In the genomic region with DNA sequence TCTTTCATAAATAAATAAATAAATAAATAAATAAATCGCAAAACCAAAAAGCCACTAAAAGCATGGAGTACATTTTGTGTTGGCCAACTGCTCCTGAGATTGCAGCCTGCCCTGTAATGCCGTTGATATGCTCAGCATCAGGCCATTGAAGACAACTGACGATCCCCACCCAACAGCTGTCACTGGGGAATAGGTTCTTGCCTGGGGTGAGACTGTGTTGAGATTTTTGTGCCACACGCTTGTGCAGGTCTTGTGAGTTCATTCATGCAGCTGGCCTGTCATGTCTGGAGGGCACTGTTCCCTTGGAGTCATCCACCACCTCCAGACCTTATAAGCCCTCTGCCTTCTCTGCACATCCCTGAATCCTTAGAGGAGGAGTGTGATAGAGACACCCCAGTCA, we compare ENCODE assay signal across 43 mouse cellular contexts. TPM values are rescaled to one million over a fixed set of nuclear protein-coding genes. Genes with fewer than 3 reads are reported as not detected.
"Had no signal": no experiment of that assay in that cellular context is flagged by ENCODE, and none has a peak within 500 bp of the region (broad histone marks: within the 10 kb centered on the region; RNA-seq: fewer than 3 reads in every experiment).

No protein-coding gene starts in this region.

- H3K4me2 ChIP-seq: heart, embryonic 11.5 days; heart, embryonic 12.5 days; heart, embryonic 13.5 days; heart, embryonic 15.5 days; hindbrain, embryonic 12.5 days; hindbrain, embryonic 13.5 days; hindbrain, embryonic 14.5 days; hindbrain, embryonic 15.5 days; intestine, embryonic 15.5 days; kidney, embryonic 15.5 days had no signal

- H3K4me1 ChIP-seq: heart, embryonic 12.5 days; heart, embryonic 15.5 days; hindbrain, embryonic 10.5 days; hindbrain, embryonic 12.5 days; hindbrain, embryonic 13.5 days; hindbrain, embryonic 15.5 days; intestine, embryonic 15.5 days; kidney, embryonic 15.5 days had no signal

- H3K9ac ChIP-seq: heart, embryonic 12.5 days; heart, embryonic 13.5 days; heart, embryonic 15.5 days; hindbrain, embryonic 12.5 days; hindbrain, embryonic 13.5 days; hindbrain, embryonic 14.5 days; hindbrain, embryonic 15.5 days; intestine, embryonic 15.5 days; kidney, embryonic 15.5 days had no signal

- H3K4me3 ChIP-seq: heart, embryonic 10.5 days; heart, embryonic 12.5 days; heart, embryonic 13.5 days; heart, embryonic 15.5 days; hindbrain, embryonic 10.5 days; hindbrain, embryonic 12.5 days; hindbrain, embryonic 13.5 days; hindbrain, embryonic 15.5 days; intestine, embryonic 15.5 days; kidney, embryonic 15.5 days; layer of hippocampus, adult 2 months had no signal

- H3K9me3 ChIP-seq: heart, embryonic 10.5 days; heart, embryonic 12.5 days; heart, embryonic 13.5 days; heart, embryonic 15.5 days; hindbrain, embryonic 10.5 days; hindbrain, embryonic 12.5 days; hindbrain, embryonic 13.5 days; hindbrain, embryonic 15.5 days; intestine, embryonic 15.5 days; kidney, embryonic 15.5 days had no signal

- H3K27ac ChIP-seq: heart, embryonic 10.5 days; heart, embryonic 13.5 days; heart, embryonic 15.5 days; hindbrain, embryonic 10.5 days; hindbrain, embryonic 12.5 days; hindbrain, embryonic 13.5 days; hindbrain, embryonic 14.5 days; hindbrain, embryonic 15.5 days; hindbrain, postnatal 0 days; intestine, embryonic 15.5 days; kidney, embryonic 15.5 days; kidney, postnatal 0 days; layer of hippocampus, adult 2 months had no signal

- DNase-seq: heart, postnatal 10 days; heart, postnatal 14 days; heart, postnatal 36 days; heart, postnatal 4 days; kidney, adult 11 months; kidney, adult 18-20 months; kidney, adult 2 months; kidney, adult 8-10 months; kidney, adult 9 months; kidney, postnatal 10 days; kidney, postnatal 14 days; kidney, postnatal 25 days; kidney, postnatal 36 days; kidney, postnatal 4 days; layer of hippocampus, adult 9-11 months; layer of hippocampus, postnatal 36 days had no signal

- ATAC-seq: hindbrain, embryonic 16.5 days; hindbrain, postnatal 0 days; inflammation-experienced regulatory T-cells, adult 6 months; intestine, embryonic 15.5 days; intestine, embryonic 16.5 days; intestine, postnatal 0 days had no signal

- H3K36me3 ChIP-seq: heart, embryonic 10.5 days; heart, embryonic 12.5 days; heart, embryonic 13.5 days; heart, embryonic 15.5 days; hindbrain, embryonic 10.5 days; hindbrain, embryonic 12.5 days; hindbrain, embryonic 13.5 days; hindbrain, embryonic 15.5 days; intestine, embryonic 15.5 days; kidney, embryonic 15.5 days had no signal

- H3K27me3 ChIP-seq: heart, embryonic 12.5 days; heart, embryonic 13.5 days; heart, embryonic 15.5 days; hindbrain, embryonic 12.5 days; hindbrain, embryonic 13.5 days; hindbrain, embryonic 15.5 days; intestine, embryonic 15.5 days; kidney, embryonic 15.5 days had no signal

RNA-seq across cellular contexts. Expression of gene Ccdc110, which starts 11.9 kb away (rescaled TPM):
- polyA plus RNA-seq: heart, embryonic 13.5 days; heart, embryonic 14.5 days; heart, embryonic 15.5 days; heart, embryonic 16.5 days; heart, postnatal 0 days; hindbrain, embryonic 10.5 days; hindbrain, embryonic 11.5 days; hindbrain, embryonic 14.5 days; inflammation-experienced regulatory T-cells, adult 6 months; intestine, embryonic 14.5 days; intestine, embryonic 15.5 days; intestine, embryonic 16.5 days; intestine, postnatal 0 days; kidney, adult 2 months; kidney, embryonic 14.5 days; kidney, embryonic 15.5 days; kidney, embryonic 16.5 days; kidney, postnatal 0 days; large intestine, adult 2 months had no signal
